Mouse (Mus musculus) liver, embryonic 15.5 days (tissue): ENCODE results near the gene 1500009C09Rik. TPM values are rescaled to one million over a fixed set of nuclear protein-coding genes. Genes with fewer than 3 reads are reported as not detected.
A peak's percentile ranks its signal among the peaks of the same experiment; 100 is the strongest.

Experiments
- ATAC-seq: fragments of 200-750 bp; cut with Nextera tagmentation; 2 replicates; pipeline ENCODE4 v1.8.0; 2017; ENCODE audit warnings: moderate number of reproducible peaks, mild to moderate bottlenecking, moderate library complexity; ENCODE audit not compliant: insufficient read depth
- H3K27ac ChIP-seq: fragments of 300-500 bp; sonication (generic); replicated peaks from 2 replicates; pipeline ENCODE4 v1.5.1; 2015; ENCODE audit warnings: mild to moderate bottlenecking, inconsistent platforms
- H3K27me3 ChIP-seq: fragments of 300-500 bp; sonication (generic); 2 replicates; pipeline ENCODE4 v1.6.1; 2015; ENCODE audit warnings: mild to moderate bottlenecking, inconsistent platforms
- H3K36me3 ChIP-seq: fragments of 300-500 bp; sonication (generic); replicated peaks from 2 replicates; pipeline ENCODE4 v1.6.1; 2015; ENCODE audit warnings: moderate library complexity, mild to moderate bottlenecking, inconsistent platforms
- H3K4me1 ChIP-seq: fragments of 300-500 bp; sonication (generic); replicated peaks from 2 replicates; pipeline ENCODE4 v1.6.1; 2015; ENCODE audit warnings: inconsistent platforms
- H3K4me2 ChIP-seq: fragments of 300-500 bp; sonication (generic); 2 replicates; pipeline ENCODE4 v1.6.1; 2015; ENCODE audit warnings: moderate library complexity, mild to moderate bottlenecking, inconsistent platforms
- H3K4me3 ChIP-seq: fragments of 300-500 bp; sonication (generic); replicated peaks from 2 replicates; pipeline ENCODE4 v1.5.1; 2015; ENCODE audit warnings: mild to moderate bottlenecking, inconsistent platforms
- H3K9ac ChIP-seq: fragments of 300-500 bp; sonication (generic); 2 replicates; pipeline ENCODE4 v1.6.1; 2015; ENCODE audit warnings: moderate library complexity, mild to moderate bottlenecking, inconsistent platforms
- H3K9me3 ChIP-seq: fragments of 300-500 bp; sonication (generic); replicated peaks from 2 replicates; pipeline ENCODE4 v1.6.1; 2016; ENCODE audit warnings: inconsistent platforms
- WGBS: fragments of 180-500 bp; shearing (Covaris S2); methylation state at CpG from one replicate; pipeline ENCODE4 v1.1.7; 2015; ENCODE audit warnings: mixed read lengths; ENCODE audit not compliant: insufficient replicate concordance; 5-methylcytosine and 5-hydroxymethylcytosine counted together
- polyA plus RNA-seq: library from polyadenylated mRNA; unstranded; fragments of >200 nt; fragmentation: Nextera tagmentation; extraction: Ambion mirVana; gene quantifications from 2 replicates; pipeline ENCODE4 v1.2.1, GENCODE M21; 2015

The 1500009C09Rik gene
- polyA plus RNA-seq, 1 experiment from 2014 or later, result not detected

DNA sequence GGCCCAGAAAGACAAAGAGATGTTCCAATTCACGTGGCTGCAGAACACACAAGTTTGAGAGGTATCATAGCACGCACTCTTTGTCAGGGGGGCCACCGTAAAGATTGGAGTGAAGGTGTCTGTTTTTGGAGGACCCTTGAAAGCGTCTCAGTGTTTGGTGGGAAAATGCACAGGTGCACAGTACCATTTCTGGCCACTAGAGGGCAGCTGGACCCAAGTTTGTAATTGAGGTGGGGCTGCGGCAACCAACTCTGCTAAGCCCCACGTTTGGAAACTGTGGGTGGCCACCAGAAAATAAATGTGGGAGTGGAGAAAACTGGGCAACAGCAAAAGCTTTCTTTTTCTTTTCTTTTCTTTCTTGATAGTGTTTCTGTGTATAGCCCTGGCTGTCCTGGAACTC is 14.2 kb downstream of the 1500009C09Rik start:
- Histone ChIP-seq H3K27ac (no peak overlapping the region), H3K4me3 (no peak overlapping the region), H3K4me2 (no peak overlapping the region), H3K9ac (no peak overlapping the region), H3K36me3 (no peaks in the 10 kb centered on the region), H3K27me3 (peaks cover 20% of the 10 kb centered on the region), H3K9me3 (no peaks in the 10 kb centered on the region), H3K4me1 (peaks cover 8% of the 10 kb centered on the region; the same call in 1 of the 2 replicates)
- ATAC-seq, result no peak
- 10% methylated on average over 6 of the region's 6 CpGs for WGBS

DNA sequence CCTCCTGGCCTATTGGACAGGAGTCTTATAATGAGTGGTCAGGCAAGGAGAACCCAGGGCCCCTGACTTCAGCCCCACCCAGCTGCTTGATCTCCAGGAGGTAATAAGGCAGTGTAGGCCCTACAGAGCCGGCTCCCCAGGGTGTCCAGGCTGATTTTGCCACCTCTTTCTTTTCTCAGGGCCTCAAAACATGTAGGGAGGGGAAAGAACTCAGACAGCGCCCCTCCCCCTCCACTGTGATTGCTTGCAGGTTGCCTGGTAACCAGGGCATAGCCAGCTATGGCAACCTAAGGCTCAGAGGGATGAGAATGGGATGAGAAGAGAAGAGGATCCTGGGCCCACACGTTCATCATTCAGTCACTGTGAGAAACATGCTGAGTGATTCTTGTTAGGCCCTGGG is 16.0 kb downstream of the 1500009C09Rik start:
- peaks cover 31% of the 10 kb centered on the region for H3K27me3 ChIP-seq
- H3K9ac ChIP-seq, result no peak overlapping the region
- H3K4me3 ChIP-seq, result no peak overlapping the region
- H3K27ac ChIP-seq, result no peak overlapping the region
- ATAC-seq, result no peak
- 38% methylated on average over 3 of the region's 3 CpGs for WGBS
- H3K9me3 ChIP-seq, result no peaks in the 10 kb centered on the region
- H3K36me3 ChIP-seq, result no peaks in the 10 kb centered on the region
- no peak overlapping the region for H3K4me2 ChIP-seq
- peaks cover 8% of the 10 kb centered on the region; the same call in 1 of the 2 replicates for H3K4me1 ChIP-seq

DNA sequence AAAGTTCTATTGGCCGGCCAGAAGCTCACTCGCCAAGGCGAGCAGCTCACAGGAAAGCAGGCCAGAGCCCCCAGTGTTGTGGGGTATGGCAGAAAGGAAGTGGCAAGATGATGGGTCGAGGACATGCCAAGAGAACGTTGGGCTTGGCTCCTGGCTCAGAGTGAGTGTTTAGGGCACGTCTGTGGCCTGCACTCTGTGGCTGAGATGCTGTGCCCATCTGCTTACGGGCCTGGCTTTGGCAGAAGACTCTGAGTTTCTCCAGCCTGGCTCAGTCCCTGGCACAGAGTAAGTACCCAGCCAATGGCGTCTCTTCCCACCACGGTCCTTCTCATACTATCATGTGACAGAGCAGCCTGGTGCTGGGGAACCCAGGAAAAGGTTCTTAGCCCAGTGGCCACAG is 16.6 kb downstream of the 1500009C09Rik start:
- H3K9ac ChIP-seq, result no peak overlapping the region
- H3K36me3 ChIP-seq, result no peaks in the 10 kb centered on the region
- WGBS, result 60% methylated on average over 9 of the region's 9 CpGs
- no peak overlapping the region for H3K4me2 ChIP-seq
- no peaks in the 10 kb centered on the region for H3K9me3 ChIP-seq
- no peak overlapping the region for H3K4me3 ChIP-seq
- ATAC-seq, result no peak
- H3K4me1 ChIP-seq, result peaks cover 8% of the 10 kb centered on the region; the same call in 1 of the 2 replicates
- H3K27ac ChIP-seq, result no peak overlapping the region
- H3K27me3 ChIP-seq, result peaks cover 37% of the 10 kb centered on the region

DNA sequence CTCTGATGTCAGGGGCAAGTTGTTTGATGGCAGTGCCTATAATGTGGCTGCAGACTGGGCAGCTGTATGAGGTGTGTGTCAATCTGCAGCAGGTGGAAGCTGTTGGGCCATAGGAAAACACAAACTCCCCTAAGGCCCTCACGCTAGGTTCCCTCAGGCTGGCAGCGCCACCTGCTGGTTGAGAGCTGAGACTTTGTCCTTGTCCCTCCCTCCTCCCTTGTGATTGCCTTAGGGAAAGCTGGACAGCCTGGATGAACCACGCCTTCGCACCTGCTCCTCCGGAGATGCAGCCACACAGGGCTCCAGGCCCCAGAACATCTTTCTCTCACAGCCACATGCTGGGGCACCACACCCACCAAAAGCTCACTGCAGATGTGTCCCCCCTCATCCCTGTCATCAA is 19.0 kb downstream of the 1500009C09Rik start:
- no peak overlapping the region for H3K4me3 ChIP-seq
- WGBS, result 2% methylated on average over 5 of the region's 5 CpGs
- H3K4me1 ChIP-seq, result peaks cover 18% of the 10 kb centered on the region
- peaks cover 51% of the 10 kb centered on the region for H3K27me3 ChIP-seq
- no peak overlapping the region for H3K9ac ChIP-seq
- no peak for ATAC-seq
- H3K27ac ChIP-seq, result no peak overlapping the region
- H3K4me2 ChIP-seq, result no peak overlapping the region
- no peaks in the 10 kb centered on the region for H3K36me3 ChIP-seq
- H3K9me3 ChIP-seq, result no peaks in the 10 kb centered on the region

DNA sequence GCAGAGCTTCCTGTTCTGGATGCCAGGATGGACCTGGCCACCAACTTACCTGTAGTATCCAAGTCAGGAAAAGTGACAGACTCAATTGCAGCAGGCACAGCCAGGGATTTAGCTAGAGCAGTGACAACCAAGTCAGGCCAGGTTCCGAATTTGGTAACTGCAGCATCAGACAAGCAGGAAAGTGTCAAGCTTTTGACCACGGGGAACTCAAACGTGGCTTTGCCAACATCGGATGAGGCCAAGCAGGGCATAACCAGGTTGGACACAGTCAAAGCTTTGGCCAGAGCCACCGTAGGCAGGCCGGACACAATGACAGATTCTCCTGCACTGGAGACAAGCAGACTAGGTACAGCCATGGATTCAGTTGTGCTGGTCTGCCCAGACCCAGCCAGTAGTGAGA is 20.1 kb downstream of the 1500009C09Rik start:
- Histone ChIP-seq H3K4me3 (no peak overlapping the region), H3K4me1 (peaks cover 18% of the 10 kb centered on the region), H3K9me3 (no peaks in the 10 kb centered on the region), H3K27me3 (peaks cover 62% of the 10 kb centered on the region), H3K4me2 (no peak overlapping the region), H3K27ac (no peak overlapping the region), H3K36me3 (no peaks in the 10 kb centered on the region), H3K9ac (no peak overlapping the region)
- no peak for ATAC-seq
- WGBS, result 67% methylated on average over 6 of the region's 6 CpGs

DNA sequence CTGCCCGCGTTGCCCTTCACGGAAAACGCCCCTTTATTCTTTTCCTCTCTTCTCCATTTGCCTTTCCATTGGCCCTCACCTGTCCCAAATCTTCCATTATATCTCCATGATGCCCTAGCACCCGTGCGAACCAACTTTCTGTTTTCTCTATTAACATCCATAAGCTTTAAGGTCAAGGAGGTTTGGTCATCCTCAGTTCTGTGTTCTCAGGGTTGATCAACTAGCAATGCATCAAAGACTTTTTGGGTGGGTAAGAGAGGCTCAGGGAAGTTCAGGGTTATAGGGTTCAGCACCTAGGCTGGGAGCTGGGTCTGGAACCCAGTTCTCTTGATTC is 22.4 kb downstream of the 1500009C09Rik start, which contains the start of gene Sept3:
TSS of gene Sept3 (plus strand) at position 301 of the 334 bp plus-strand sequence.
- H3K9ac ChIP-seq, result no peak within 1 kb of the TSS
- 20% methylated on average over 6 of the region's 6 CpGs for WGBS
- no peak for ATAC-seq
- H3K4me1 ChIP-seq, result peaks cover 18% of the 10 kb centered on the region
- peak within 1 kb of the TSS; percentile 39 for H3K4me3 ChIP-seq
- H3K27ac ChIP-seq, result no peak within 1 kb of the TSS
- no peaks in the 10 kb centered on the region for H3K9me3 ChIP-seq
- H3K27me3 ChIP-seq, result peaks cover 73% of the 10 kb centered on the region
- no peaks in the 10 kb centered on the region for H3K36me3 ChIP-seq
- peak within 1 kb of the TSS; percentile 65 for H3K4me2 ChIP-seq

DNA sequence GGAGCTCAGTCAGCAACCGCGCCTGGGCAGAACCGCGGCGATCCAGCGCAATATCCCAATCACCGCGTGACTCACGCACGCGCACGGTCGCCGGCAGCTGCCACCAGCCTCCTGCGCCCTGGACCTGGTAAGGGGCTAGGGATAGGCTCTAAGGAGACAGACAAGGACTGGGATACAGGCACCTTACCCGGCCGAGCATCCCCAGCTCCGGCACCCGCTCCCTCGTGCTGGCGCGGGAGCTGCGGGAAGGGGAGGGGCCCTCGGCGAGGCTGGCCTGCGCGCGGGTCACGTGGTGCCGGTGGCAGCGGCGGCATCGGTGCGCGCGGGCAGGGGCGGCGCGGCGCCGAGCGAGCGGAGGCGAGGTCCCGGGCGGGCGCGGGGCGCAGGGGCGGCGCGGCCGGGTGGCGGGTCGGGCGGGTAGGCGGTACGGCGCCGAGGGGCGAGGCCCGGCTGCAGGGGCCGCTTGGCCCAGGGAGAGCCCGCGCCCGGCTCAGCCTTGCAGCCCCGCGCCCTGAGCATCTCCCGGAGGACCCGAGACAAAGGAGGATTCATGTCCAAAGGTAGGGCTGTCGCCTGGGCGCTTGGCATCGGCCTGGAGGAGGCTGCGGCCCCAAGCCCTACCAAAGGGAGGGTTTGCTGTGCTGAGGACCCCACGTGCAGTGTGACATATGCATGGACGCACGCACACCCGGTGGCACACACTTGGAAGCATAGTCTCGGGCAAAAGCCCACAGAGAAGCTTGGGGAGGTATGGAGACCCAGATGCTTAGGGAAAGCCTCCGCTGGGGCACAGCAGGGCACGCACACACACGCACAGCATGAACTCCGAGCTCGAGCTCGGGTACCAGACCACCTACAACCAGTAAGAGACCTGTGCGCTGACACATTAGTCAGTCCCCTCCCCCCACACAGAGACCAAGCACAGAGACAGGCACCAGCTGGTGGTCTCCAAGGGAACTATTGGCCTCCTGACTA is 23.0 kb downstream of the 1500009C09Rik start:
- Histone ChIP-seq H3K4me3 (peak overlapping the region; percentile 39), H3K9ac (no peak overlapping the region), H3K27me3 (peaks cover 73% of the 10 kb centered on the region), H3K4me2 (peak overlapping the region; percentile 65), H3K36me3 (no peaks in the 10 kb centered on the region), H3K27ac (no peak overlapping the region), H3K4me1 (peaks cover 18% of the 10 kb centered on the region), H3K9me3 (no peaks in the 10 kb centered on the region)
- no peak for ATAC-seq
- WGBS, result 1% methylated on average over 85 of the region's 86 CpGs

DNA sequence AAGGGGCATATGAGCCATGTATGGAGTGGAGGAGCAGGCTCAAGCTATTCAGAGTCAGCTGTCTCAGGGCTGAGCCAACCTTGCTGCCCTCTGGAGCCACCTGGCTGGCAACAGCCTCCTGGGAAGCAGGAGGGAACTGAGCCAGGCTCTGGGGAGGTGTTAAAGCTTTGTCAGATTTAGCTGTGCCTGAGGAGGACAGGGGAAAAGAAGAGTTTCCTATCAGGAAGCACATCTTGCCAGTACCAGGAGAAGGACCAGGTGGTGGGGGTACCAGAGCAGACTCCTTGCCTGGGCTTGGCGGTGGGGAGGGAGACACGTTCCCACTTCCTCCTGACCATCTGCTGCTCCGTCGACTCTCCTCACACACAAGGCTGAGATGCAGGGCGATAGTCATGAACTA is 25.4 kb downstream of the 1500009C09Rik start:
- no peak for ATAC-seq
- Histone ChIP-seq H3K9ac (no peak overlapping the region), H3K27ac (no peak overlapping the region), H3K4me1 (peaks cover 10% of the 10 kb centered on the region), H3K9me3 (no peaks in the 10 kb centered on the region), H3K4me2 (no peak overlapping the region), H3K27me3 (peaks cover 56% of the 10 kb centered on the region), H3K4me3 (no peak overlapping the region), H3K36me3 (no peaks in the 10 kb centered on the region)
- 26% methylated on average over 5 of the region's 5 CpGs for WGBS

DNA sequence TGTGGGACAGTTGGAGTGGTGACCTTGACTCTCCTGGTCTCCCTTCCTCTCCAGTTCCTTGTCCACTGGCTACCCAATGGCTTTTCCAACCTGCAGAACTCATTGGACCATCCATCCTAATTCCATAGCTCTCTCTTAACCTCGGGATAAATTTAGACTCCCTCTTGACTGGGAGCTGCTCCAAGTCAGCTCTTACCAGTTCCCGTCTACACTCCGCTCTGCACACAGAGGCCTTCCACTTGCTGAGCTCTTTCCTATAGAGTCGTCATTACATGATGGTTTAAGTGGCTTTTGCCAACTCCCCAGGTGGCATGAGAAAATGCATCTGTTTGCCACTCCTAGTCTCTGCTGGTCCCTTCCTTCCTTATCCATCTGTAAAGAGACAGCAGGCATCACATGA is 28.4 kb downstream of the 1500009C09Rik start:
- H3K9me3 ChIP-seq, result no peaks in the 10 kb centered on the region
- WGBS, result 68% methylated on average over 4 of the region's 4 CpGs

DNA sequence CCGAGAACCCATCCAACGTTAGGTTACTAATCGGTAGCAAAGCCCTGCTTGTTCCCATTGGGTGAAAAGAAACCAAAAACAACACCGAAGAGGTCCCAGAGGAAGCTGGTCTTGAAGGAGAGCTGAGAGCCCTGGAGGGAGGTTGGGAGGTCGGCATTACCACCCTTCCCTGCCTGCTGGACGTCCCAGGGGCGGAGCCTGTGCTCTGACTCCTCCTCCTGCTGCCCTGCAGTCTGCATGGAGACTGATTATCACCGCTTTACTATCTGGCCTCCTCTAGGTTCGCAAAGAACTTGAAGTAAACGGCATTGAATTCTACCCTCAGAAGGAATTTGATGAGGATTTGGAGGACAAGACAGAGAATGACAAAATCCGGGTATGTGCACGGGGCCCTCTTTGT is 34.0 kb downstream of the 1500009C09Rik start:
- no peak for ATAC-seq
- 32% methylated on average over 12 of the region's 12 CpGs for WGBS
- Histone ChIP-seq H3K4me1 (peaks cover 11% of the 10 kb centered on the region), H3K9me3 (no peaks in the 10 kb centered on the region), H3K27me3 (peaks cover 7% of the 10 kb centered on the region; the same call in 1 of the 2 replicates), H3K4me2 (no peak overlapping the region), H3K9ac (no peak overlapping the region), H3K4me3 (no peak overlapping the region), H3K36me3 (no peaks in the 10 kb centered on the region), H3K27ac (no peak overlapping the region)

More for the DNA sequence above, 28.4 kb downstream of the 1500009C09Rik start:
- H3K4me3 ChIP-seq, result no peak overlapping the region
- H3K27ac ChIP-seq, result no peak overlapping the region
- no peaks in the 10 kb centered on the region for H3K36me3 ChIP-seq
- peaks cover 29% of the 10 kb centered on the region for H3K27me3 ChIP-seq
- no peak for ATAC-seq
- H3K9ac ChIP-seq, result no peak overlapping the region
- no peak overlapping the region for H3K4me2 ChIP-seq
- H3K4me1 ChIP-seq, result 0 out of 2 replicates have a peak, but pooled peaks cover 1% of the 10 kb centered on the region

DNA sequence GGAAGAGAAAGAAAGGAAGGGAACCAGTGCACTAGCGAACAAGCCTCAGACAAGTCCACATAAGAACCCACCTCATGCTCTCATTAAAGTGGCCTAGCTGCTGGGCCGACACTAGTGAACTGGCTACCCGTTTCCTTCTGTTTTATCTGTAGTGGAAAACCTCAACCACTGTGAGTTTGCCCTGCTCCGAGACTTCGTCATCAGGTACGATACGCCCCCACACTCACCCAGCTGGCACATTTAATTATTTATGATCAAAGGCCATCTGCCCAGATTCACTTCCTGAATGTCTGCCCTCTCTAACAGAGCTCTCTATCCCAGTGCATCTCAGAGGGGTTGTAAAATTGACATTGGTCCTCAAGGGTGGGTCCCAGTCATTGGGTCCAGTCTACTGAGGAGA is 38.1 kb downstream of the 1500009C09Rik start:
- H3K4me1 ChIP-seq, result peaks cover 20% of the 10 kb centered on the region
- ATAC-seq, result no peak
- H3K9me3 ChIP-seq, result no peaks in the 10 kb centered on the region
- WGBS, result 59% methylated on average over 7 of the region's 7 CpGs
- no peaks in the 10 kb centered on the region for H3K36me3 ChIP-seq
- no peak overlapping the region for H3K4me3 ChIP-seq
- no peak overlapping the region for H3K27ac ChIP-seq
- H3K4me2 ChIP-seq, result no peak overlapping the region
- peaks cover 26% of the 10 kb centered on the region for H3K27me3 ChIP-seq
- no peak overlapping the region for H3K9ac ChIP-seq
